Mouse (Mus musculus) c-Kit-negative CD71-positive TER-119-positive erythroid progenitor cells, embryonic 14.5 days (primary cell): ENCODE measurements around the gene Trio.
"Not testable (repeated sequence)": the region's sequence is repeated elsewhere in the genome, so short reads cannot be mapped to it uniquely, and the experiment has no call there.

ENCODE experiments used
- DNase-seq: peaks from one replicate; pipeline ENCODE4 v3.0.0-alpha.2; 2013; ENCODE audit warnings: low read depth, low spot score

Trio gene

GRCm38 (mm10) chr15:27723746-27724145 is 301.9 kb downstream of the Trio start:
- no peak for DNase-seq

DNA sequence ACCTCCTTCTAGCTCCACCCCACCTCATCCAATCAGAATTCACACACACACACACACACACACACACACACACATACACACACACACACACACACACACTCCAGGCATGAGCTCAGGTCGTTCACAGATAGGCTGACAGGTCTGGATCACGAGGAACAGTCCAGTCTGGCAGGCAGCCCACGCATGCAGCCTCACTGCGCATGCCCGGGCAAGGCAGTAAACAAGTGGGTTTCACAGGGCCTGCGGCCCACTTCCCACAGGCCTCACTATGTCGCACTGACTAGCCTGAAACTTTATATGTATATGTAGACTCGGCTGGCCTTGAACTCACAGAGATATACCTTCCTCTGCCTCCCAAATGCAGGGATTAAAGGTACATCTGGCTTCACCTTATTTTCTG is 305.4 kb downstream of the Trio start:
- not testable (repeated sequence) for DNase-seq

GRCm38 (mm10) chr15:27718668-27719067 is 307.0 kb downstream of the Trio start:
- no peak for DNase-seq

- no peak for DNase-seq
These were observed 310.3 kb downstream of the Trio start for GRCm38 (mm10) chr15:27715331-27715730.

- DNase-seq, result no peak
These were observed 314.9 kb downstream of the Trio start for GRCm38 (mm10) chr15:27710698-27711097.

DNA sequence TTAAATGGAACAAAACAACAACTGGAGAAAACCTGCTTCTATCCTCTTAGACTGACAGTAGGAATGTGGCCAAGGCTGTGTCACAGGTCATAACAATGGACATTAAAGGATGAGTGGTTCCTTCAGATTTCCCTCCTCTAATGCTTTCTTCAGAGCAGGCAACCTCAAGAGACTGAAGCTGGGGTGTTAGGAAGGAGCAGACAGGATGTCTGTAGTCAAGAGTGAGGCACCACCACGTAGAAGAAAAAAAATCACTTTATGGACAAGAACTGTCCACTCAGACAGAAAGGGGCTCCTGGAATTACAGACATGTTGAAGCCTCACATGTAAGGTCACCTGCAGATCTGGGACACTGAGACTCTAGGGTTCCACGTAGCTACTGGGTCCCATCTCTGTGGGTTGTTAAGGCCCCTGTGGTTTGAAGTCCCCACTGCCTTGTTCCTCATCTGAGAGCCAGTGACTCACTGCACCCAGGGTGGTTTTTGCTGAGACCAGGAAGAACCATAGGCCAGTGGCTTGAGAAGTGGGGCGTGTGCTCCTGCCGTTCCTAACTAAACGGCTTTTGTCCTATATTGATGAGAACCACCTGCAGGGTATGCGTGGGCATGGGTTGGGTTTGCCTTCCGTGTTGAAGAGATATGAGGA is 316.6 kb downstream of the Trio start:
- no peak for DNase-seq

- DNase-seq, result no peak
These were observed 317.1 kb downstream of the Trio start for GRCm38 (mm10) chr15:27708499-27708898.

DNA sequence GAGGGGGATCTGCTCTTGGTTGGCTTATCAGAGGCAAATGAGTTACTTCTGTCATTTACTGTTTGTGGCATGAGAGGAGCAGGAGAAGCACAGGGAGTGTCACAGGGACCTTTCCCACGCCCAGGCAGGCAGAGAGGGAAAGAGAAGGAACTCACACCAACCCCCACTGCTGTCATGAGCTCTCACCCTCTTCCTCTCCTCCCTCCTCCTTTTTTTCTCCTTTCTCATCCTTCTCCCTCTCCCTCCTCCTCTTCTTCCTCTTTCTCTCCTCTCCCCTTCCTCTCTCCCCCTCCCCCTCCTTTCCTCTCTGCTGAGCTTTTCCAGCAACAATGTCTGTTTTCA is 322.7 kb downstream of the Trio start:
- no peak for DNase-seq

DNA sequence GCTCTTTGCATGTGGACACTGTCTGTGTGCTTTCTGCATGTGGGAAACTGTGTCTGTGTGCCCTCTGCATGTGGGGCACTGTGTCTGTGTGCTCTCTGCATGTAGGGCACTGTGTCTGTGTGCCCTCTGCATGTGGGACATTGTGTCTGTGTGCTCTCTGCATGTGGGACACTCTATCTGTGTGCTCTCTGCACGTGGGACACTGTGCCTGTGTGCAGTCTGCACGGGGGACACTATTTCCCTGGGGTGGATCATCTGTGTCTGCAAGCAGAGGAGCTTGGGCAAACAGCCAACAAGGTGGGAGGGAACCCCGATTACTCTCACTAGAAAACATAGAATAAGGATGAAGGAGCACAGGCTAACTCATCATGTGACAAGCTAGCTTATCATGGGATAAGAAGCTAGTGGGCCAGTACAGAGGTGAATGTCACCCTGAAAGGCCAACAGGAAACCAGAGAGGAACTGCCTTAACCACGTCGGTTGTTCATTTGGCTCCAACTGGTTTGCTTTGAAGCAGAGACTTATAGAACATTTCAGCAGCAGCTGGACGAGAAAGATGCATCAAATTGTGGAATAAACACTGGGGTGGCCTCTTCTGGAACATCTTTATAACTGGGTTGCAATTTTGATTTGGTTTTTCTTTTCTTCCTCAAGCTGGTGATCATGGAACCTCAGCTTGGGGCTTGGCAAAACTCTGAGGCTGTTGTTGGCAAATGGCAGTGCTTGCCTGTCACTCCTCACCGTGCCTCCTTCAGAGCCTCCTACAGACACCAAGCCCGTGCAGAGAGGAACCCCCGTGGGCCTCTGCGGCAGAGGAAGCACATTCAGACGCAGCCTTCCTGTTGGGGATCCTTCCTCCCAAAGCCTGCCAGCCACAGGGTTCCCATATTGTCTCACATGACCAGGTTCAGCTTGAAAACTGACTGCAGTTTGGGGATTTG is 323.3 kb downstream of the Trio start:
- DNase-seq, result no peak

- no peak for DNase-seq
These were observed 328.0 kb downstream of the Trio start for GRCm38 (mm10) chr15:27697632-27698031.

DNA sequence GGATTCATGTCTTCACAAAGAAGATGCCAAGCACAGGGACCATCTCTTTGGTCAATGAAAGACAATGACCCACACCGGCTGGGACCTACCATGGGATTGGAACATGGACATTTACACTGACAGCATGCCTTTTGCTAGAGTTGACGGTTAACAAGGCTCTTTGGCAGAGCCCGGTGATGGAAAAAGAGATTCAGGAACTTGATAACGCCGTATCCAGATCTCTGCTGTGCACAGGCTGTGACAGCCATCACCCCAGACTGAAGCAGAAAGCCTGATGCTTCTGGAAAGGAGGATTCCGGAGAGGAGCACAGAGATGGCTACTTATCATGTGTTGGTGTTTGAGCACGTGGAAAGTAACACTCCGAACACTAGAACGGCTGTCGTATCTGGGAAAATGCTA is 332.4 kb downstream of the Trio start:
- DNase-seq, result no peak

- DNase-seq, result no peak
These were observed 333.5 kb downstream of the Trio start for GRCm38 (mm10) chr15:27692161-27692560.

DNA sequence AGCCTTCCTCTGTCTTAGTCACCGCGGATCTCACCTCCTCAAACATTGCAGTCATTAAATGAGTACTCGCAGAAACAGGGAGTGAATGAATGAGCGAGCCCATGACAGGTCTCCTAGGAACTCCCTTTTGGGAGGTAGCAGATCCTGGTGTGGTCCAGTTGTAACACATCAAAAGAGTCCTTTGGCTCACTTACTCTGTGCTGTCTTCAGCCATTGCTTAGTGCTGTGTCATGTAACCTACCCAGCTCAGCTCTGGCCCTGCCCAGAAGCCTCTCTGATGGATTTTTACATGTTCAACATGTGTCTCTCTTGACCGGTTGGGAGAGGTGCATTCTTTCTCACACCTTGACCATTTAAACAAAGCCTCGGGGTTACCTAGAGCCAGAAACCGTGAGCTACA is 334.4 kb downstream of the Trio start:
- no peak for DNase-seq

DNA sequence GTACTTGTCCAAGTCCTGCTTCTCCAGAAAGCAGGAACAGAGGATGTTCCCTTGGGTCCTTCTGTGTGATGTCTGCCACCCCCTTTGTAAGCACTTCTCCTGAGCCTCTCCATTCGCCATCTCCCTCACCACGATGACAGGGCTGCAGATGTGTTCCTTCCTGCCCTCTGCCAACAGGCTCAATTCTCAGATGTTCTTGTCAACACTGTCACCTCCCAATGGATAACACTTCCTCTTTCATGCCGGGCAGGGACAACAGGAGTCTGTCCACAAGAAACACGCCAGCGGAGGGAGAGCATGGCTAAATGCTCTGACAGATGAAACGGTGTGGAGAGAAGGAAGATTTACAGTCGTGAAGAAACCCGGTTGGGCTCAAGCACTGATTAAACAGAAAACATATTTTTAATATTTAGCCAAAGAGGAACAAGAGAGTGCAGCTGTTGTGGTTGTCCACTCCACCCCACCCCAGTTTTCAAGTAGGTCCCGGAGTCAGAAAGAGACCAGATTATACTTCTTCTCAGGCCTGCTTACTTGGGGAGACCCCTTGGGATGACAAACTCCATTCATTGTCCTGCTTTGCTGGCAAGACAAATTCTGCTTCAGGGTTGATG is 337.5 kb downstream of the Trio start:
- no peak for DNase-seq

GRCm38 (mm10) chr15:27684813-27685212 is 340.8 kb downstream of the Trio start:
- no peak for DNase-seq

DNA sequence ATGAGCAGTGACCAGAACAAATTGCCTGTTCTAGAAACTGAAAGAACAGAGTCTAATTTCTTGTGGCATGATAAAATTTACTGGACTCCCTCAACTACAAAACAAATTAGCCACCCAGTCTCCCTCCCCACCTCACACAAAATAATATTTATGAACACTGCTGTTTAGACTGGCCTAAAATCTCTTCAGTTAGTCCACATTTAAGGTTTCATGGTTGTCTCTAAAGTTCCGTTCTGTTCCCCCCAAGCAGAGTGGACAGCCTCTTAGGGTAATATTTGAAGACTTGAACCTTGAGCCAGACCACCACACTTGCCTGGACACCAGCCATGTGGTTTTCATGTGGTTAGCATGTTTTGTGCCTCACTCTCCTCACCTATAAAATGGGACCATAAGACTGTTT is 342.4 kb downstream of the Trio start:
- DNase-seq, result no peak

DNA sequence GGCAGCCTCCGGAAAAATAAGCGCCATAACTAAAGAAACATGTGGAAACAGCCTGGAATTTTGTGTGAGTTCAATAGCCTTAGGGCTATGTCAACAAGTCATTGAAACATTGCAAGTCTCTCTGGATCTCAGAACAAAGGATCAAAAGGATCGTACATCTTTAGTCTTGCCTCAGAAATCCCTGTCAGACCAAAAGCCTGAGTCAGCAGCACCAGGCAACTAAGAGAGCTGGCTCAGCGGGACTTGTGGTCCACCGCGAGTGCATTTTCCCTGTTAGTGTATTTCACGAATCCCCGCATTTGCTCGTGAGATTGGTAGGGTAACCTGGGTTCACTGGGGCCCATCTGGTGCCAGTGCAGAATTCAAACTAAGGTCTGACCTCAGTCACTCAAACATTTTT is 343.0 kb downstream of the Trio start:
- DNase-seq, result no peak

- DNase-seq, result peak; percentile 54
These were observed 344.0 kb downstream of the Trio start, which contains the start of gene Otulinl for GRCm38 (mm10) chr15:27681419-27682187. Gene Otulinl, minus strand, starts transcription at chr15:27681579.

DNA sequence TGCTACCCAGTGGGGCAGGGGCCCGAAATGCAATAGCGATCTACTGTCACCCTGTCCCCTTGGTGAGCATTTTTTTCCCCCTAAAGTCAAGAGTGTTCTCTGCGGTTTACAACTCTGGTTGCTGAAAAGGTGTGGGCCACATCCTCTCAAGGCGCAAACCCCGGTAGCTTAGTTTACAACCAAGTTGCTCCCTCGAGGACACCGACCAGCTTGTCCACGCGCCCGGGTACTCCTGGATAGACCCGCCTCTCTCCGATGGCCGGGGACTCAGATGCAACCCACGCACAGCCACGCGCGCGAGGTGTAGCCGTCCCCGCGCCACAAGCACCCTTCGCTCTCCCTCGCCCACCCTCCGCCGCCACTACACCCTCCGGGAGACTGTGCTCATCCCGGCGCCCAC is 344.7 kb downstream of the Trio start:
- DNase-seq, result no peak
